Mouse (Mus musculus) layer of hippocampus, adult 9-10 months (tissue): ENCODE results near the gene Dusp16.

Source experiments
- DNase-seq: peaks from one replicate; pipeline ENCODE4 v3.0.0; 2022; ENCODE audit warnings: low spot score

Gene Dusp16

DNA sequence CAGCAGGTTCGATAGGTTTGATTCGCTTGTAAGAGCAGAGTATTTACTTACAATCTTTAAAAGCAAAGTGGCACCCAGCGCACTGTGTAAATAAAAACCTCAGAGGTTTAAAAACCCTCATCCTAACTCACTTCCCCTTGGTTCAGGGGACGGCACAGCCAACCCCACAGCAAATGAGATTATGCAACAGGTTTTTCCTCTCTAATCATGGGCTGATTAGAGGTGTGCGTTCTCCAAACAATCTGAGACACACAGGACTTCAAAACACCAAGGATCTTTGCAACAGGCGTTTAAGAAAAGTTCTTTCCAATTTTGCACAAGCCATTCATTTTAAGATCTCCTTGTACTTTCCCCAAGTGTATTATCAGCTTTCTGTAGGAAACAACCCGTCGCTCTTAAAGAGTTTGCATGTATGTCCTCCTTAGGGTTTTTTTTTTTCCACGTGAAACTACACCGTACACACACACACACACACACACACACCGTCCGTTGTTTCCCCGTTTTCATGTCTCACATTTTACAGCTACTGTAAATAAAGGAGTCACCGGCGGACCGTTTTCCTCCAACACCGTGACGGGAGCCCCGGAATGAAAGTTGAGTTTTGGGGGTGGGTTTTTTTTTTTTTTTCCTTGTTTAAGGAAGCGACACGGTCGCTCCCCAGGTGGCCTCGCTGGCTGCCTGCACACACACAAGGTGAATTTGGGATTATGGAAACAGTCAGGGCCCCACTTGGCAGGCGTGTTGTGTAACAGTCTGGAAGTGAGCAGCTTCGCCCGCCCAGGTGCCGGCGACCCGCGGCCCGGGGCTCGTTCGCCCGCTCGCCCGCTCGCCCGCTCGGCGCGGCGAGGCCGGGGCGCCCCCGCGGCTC, 940 bp downstream of the Dusp16 start:
- no peak for DNase-seq

DNA sequence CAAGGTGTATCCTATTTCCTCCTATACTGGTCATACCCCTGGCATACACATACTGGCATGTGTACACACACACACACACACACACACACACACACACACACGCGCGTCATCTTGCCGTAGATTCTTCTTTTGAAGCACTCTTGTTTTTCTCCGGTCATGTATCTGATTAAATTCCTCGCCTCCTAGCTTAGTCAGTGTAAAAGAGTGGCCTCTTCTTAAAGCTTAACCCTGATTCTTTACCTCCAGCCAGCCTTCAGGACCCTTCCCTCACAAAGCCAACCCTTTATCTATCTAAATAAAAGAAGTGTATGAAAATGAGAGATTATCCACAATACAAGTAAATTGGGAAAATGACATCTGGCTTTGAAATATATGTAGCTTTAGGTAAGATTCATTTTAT, 3.3 kb downstream of the Dusp16 start:
- DNase-seq: no peak

DNA sequence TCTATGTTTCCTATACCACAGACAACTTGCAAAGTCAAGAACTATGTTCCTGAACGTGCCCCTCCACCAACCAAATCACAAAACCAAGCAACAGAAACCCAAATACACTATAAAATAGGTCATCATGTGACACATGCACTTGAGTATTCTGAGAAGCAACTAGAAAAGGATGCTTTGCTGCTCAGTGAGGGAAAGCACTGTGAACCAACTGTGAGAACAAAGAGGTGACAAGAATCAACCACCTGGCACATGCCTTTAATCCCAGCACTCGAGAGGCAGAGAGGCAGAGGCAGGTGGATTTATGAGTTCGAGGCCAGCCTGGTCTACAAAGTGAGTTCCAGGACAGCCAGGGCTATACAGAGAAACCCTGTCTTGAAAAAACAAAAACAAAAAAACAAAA, 6.0 kb downstream of the Dusp16 start:
- no peak for DNase-seq

GRCm38 (mm10) chr6:134782900-134783299, 9.5 kb downstream of the Dusp16 start:
- DNase-seq: no peak

DNA sequence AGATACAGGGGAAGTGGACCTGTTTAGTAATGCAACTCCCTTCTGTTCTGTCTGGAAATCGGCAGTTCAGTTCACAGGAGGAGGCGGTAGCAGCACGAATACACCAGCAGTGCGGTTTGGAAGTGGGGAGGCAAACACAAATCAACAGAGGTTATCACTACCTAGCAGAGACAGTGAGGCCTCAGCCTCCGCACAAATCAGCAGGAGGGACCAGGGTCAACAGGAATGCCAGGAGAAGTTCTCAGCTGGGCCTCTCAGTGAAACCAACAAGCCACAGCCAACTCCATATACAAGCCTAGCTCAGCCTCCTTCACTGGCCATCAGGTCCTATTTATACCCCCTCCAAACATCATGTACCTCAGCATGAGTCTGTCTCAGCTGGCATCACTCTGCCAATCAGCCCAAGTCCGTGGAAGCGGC, 10.9 kb downstream of the Dusp16 start:
- DNase-seq: no peak

GRCm38 (mm10) chr6:134780024-134780423, 12.4 kb downstream of the Dusp16 start:
- DNase-seq: no peak

- no peak for DNase-seq
These were observed 18.5 kb downstream of the Dusp16 start for GRCm38 (mm10) chr6:134773961-134774360.

DNA sequence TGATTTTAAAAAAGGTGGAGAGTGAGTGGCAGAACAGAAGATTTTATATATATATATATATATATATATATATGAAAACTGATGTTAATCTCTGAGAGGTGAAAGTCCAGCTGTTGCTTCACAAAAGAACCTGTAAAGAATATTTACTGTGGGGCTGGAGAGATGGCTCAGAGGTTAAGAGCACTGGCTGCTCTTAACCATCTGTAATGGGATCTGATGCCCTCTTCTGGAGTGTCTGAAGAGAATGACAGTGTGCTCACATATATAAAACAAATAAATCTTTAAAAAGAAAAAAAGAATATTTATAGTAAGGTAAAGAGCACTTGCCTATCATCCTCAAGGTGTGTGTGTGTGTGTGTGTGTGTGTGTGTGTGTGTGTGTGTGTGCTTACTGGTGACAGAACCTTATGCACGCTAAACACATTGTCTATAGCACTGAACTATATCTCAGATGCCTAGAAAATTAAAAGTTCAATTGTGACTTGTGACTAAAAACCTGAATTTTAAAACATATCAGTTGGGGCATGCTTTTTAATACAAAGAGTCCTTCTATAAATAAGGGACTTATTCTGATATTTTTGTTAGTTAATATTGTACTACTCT, 19.0 kb downstream of the Dusp16 start:
- no peak for DNase-seq

- DNase-seq: no peak
These were observed 22.1 kb downstream of the Dusp16 start for GRCm38 (mm10) chr6:134770339-134770738.

DNA sequence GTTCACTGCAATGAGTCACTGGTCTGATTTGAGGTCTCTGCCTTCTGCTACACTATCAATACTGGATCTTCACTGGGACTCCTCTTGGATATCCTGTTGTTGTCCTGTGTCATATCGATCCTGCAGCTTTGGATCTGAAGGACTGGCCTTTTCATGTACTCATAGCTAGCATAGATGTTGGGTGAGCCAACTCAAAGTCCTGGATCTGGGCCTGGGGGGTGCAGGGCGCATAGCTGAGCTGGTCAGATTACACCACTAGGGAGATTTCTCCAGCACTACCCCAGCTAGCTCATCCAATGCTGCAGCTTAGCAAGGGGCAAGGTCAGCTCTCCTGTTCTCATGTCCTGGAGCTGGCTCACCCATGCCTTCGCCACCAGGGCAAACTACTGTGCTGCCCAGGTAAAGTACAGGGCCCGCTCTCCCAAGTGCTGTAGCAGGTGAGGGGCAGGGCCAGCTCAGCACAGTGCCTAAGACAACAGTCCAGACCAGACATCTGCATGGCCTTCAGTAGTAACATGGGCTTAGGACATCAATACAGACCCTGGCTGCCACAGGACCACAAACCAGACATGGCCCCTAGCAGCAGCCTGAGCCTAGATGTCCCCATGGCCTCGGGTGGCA, 27.9 kb downstream of the Dusp16 start:
- DNase-seq: no peak

DNA sequence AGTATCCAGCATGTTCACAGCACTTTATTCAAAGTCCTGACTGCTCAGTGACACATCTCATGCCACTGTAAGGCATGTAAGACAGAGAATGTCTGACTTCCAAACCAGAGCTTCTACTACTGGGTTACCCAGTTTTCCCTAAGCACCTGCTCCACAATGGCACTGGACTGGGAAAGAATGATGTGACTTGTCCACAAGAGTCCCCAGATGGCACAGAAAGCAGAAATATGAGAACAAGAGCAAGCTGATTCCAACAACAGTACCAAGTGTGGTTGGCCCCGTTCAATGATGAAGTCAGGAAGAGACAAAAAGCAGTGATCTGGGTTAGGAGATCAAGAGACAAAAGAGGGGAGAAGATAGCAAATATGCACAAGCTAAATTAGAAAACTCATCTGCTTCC, 29.0 kb downstream of the Dusp16 start:
- DNase-seq: no peak

DNA sequence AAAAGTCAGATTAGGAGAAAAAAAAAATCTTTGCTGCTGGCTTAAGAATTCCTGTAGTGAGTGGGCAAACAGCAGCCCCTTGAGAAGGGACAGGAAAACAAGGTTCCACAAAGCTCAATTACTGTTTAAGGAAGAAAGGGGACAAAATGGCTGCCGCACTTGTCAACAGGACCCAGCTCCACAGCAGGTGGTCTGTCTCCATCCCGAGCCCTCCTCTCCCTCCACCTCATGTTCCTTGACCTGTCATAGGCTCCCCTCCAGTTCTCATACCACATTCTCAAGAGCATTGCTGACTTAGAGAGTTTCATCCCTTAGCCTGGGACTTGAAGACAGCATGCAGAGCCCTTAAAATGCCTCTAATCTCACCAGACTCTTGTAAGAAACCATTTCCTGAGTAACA, 30.6 kb downstream of the Dusp16 start:
- DNase-seq: no peak

DNA sequence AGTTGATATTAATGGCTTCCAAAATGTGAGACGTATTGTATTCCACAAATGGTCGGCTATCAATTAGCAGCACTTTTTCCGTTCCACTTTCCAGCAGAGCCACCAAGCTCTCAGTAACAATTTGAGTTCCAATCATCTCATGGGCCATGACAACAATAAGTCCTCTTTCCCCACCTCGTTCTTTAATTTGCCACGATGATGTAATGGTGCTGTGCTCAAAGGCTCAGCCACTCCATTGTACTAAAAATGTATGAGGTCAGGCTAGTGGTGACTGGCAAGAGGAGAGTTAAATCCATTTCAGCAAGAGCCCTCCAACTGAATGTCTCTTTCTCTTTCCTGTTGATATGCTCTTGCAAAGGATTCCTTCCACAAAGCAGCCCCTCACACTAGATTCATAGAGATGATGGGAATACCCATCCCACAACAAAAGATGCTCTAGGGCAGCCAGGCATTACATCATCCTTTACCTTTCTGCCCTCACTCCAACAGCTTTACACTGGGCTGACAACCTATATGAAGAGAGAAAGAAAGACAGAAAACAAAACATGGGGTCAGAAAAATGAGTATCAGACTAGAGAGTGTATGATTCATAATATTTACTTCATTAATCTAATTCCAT, 31.4 kb downstream of the Dusp16 start:
- no peak for DNase-seq

GRCm38 (mm10) chr6:134756058-134756457, 36.4 kb downstream of the Dusp16 start:
- DNase-seq: no peak

- no peak for DNase-seq
These were observed 38.6 kb downstream of the Dusp16 start for GRCm38 (mm10) chr6:134753858-134754257.

GRCm38 (mm10) chr6:134753412-134753811, 39.0 kb downstream of the Dusp16 start:
- DNase-seq: no peak

GRCm38 (mm10) chr6:134751883-134752647, 40.4 kb downstream of the Dusp16 start:
- DNase-seq: no peak

DNA sequence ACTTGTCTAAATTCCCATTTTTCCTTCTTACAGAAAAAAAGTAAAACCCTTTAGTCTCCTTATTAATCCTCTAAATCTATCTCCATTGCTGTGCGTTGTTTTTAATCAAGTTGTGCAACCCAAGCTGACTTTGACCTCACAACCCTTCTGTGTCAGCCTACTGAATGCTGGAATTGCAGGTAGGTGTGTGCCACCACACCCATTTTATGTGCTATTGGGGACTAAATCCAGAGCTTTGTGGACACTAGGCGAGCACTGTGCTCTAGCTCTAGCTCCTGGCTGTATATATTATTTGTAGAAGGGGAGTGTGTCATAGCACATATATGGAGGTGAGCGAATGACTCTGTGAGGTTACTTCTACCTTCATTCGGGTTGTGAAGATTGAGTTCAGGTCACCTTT, 41.3 kb downstream of the Dusp16 start:
- DNase-seq: no peak

GRCm38 (mm10) chr6:134748126-134748525, 44.3 kb downstream of the Dusp16 start:
- no peak for DNase-seq

DNA sequence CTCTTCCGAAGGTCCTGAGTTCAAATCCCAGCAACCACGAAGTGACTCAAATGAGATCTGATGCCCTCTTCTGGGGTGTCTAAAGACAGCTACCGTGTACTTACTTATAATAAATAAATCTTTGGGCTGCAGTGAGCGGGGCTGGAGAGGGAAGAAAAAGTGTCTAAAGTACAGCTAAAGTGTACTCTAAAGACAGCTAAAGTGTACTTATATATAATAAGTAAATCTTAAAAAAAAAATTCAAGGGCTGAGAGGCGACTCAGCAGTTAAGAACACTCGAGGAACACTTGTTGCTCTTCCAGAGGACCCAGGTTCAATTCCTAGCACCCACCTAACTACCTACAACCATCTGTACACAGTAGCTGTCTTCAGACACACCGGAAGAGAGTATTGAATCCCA, 46.5 kb downstream of the Dusp16 start:
- DNase-seq: no peak

GRCm38 (mm10) chr6:134743568-134743967, 48.9 kb downstream of the Dusp16 start:
- DNase-seq: no peak

DNA sequence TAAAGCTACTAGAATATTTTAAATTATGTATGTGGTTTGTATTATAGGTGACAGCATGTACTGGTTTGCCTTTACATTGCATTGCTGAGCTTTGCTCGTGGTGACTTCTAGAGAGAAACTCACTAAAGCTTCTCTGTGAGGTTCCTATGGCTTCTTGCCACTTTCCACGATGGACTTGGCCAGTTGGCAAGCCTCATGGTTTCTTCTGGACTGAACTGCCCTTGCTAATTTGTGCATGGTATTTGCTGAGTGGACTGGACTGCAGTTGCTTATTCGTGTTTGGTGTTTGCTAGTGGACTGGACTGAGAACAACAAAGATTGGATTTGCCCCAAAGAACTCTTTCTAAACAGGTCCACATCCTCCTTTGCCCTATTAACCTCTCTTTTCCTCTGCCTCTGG, 55.6 kb downstream of the Dusp16 start:
- no peak for DNase-seq
